Mouse (Mus musculus) B cell, adult 62 days (primary cell): ENCODE data around the gene Ecpas. TPM values are rescaled to one million over a fixed set of nuclear protein-coding genes. Genes with fewer than 3 reads are reported as not detected.

Experiments
- total RNA-seq: library from RNA; stranded (reverse); gene quantifications from 4 replicates; pipeline ENCODE4 v1.2.4, GENCODE M21; 2023

Ecpas gene
- 105 to 123 TPM (median 118 TPM) in 4 replicates for total RNA-seq

GRCm38 (mm10) chr4:58912629-58913335 is at the start of gene Ecpas:
Ecpas (minus strand) TSS chr4:58912749.

GRCm38 (mm10) chr4:58943420-58944205 is 31.1 kb upstream of the Ecpas start, which contains the start of gene Zkscan16:
Zkscan16 (plus strand) TSS chr4:58943628.

GRCm38 (mm10) chr4:58787616-58788015 is 124.9 kb downstream of the Ecpas start, which contains the start of gene Olfr267:
Olfr267 (minus strand) TSS chr4:58787716.

Other genes with a start within 250 kb of the Ecpas start
- gene Olfr267, start 125.0 kb downstream of the Ecpas start, total RNA-seq = 0.20 to 0.56 TPM in 2 of 4 replicates, not detected in the others
- 0.26 TPM in 1 of 4 replicates, not detected in the others for gene Zkscan16, start 30.9 kb upstream of the Ecpas start, total RNA-seq
- 0.24 to 1.2 TPM (median 0.86 TPM) in 4 replicates for gene Ptgr1, start 74.4 kb upstream of the Ecpas start, total RNA-seq
- 7.3 to 8.9 TPM (median 8.4 TPM) in 4 replicates for gene Dnajc25, start 82.3 kb upstream of the Ecpas start, total RNA-seq
- 0.64 to 1.9 TPM (median 1.8 TPM) in 3 of 4 replicates, not detected in the other for gene Gm20503, start 90.5 kb upstream of the Ecpas start, total RNA-seq
- gene Gng10, start 122.3 kb upstream of the Ecpas start, total RNA-seq = 61.0 to 75.2 TPM (median 70.6 TPM) in 4 replicates
- gene AI481877, start 226.2 kb upstream of the Ecpas start, total RNA-seq = not detected in 4 replicates